Mouse (Mus musculus) bone marrow macrophage, adult 2 months (primary cell): ENCODE data around the gene Asb15.

Experiments used
- CTCF ChIP-seq: IDR thresholded peaks from 2 replicates; pipeline ENCODE4 v1.5.1; 2012; ENCODE audit warnings: low read depth, mild to moderate bottlenecking, low read length, moderate library complexity
- POLR2A ChIP-seq: IDR thresholded peaks from 2 replicates; pipeline ENCODE4 v1.6.1; 2012; ENCODE audit warnings: mild to moderate bottlenecking, low read depth, low read length, borderline replicate concordance

DNA sequence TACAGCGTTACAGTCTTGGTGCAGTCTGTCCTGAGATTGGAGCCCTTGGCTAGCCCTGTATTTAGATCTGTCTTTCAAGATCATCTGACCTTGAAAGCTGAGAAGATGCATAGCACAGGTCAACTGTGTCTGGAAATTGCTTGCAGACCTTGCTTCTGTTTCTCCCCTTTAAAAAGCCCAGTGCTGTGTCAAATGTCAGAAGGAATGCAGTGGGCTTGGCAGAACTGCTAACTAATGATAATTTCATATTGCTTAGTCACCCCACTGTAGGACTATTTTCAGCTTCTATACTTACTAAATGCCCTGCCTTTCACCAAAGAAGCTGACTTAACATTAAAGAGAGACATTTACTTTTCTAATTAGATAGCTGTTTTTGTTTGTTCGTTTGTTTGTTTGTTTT is 27.5 kb downstream of the Asb15 start:
- TF ChIP-seq POLR2A (no peak), CTCF (no peak)
